Mouse (Mus musculus) lung, embryonic 14.5 days (tissue): ENCODE results near the gene Ints1. TPM values are rescaled to one million over a fixed set of nuclear protein-coding genes. Genes with fewer than 3 reads are reported as not detected.

Source experiments
- ATAC-seq: fragments of 200-750 bp; cut with Nextera tagmentation; 2 replicates; pipeline ENCODE4 v1.8.0; 2017; ENCODE audit warnings: mild to moderate bottlenecking, moderate TSS enrichment, moderate library complexity; ENCODE audit not compliant: insufficient read depth
- DNase-seq: peaks from one replicate; pipeline ENCODE4 v3.0.0-alpha.2; 2015
- H3K27ac ChIP-seq: fragments of 300-500 bp; sonication (generic); 2 replicates; pipeline ENCODE4 v1.5.1; 2014; ENCODE audit warnings: low read depth, mild to moderate bottlenecking, moderate library complexity
- H3K27me3 ChIP-seq: fragments of 300-500 bp; sonication (generic); 2 replicates; pipeline ENCODE4 v1.6.1; 2014; ENCODE audit warnings: low read length, control low read depth; ENCODE audit not compliant: insufficient read depth
- H3K36me3 ChIP-seq: fragments of 300-500 bp; sonication (generic); 2 replicates; pipeline ENCODE4 v1.6.1; 2014; ENCODE audit warnings: control low read depth; ENCODE audit not compliant: insufficient read depth
- H3K4me1 ChIP-seq: fragments of 300-500 bp; sonication (generic); 2 replicates; pipeline ENCODE4 v1.6.1; 2014; ENCODE audit warnings: antibody characterized with exemption, control low read depth; ENCODE audit not compliant: insufficient read depth
- H3K4me2 ChIP-seq: fragments of 300-500 bp; sonication (generic); 2 replicates; pipeline ENCODE4 v1.6.1; 2014; ENCODE audit warnings: mild to moderate bottlenecking
- H3K4me3 ChIP-seq: fragments of 300-500 bp; sonication (generic); 2 replicates; pipeline ENCODE4 v1.5.1; 2014; ENCODE audit warnings: low read depth, low read length
- H3K9ac ChIP-seq: fragments of 300-500 bp; sonication (generic); 2 replicates; pipeline ENCODE4 v1.6.1; 2014
- H3K9me3 ChIP-seq: fragments of 300-500 bp; sonication (generic); 2 replicates; pipeline ENCODE4 v1.6.1; 2016; ENCODE audit warnings: low read depth, low read length, control low read depth
- CTCF ChIP-seq: IDR thresholded peaks from 2 replicates; pipeline ENCODE4 v1.5.1; 2016; ENCODE audit warnings: antibody characterized with exemption, low read depth
- WGBS: fragments of 180-500 bp; shearing (Covaris S2); extraction: QIAGEN DNeasy Blood & Tissue Kit; methylation state at CpG from one replicate; pipeline ENCODE4 v1.1.7; 2014; 5-methylcytosine and 5-hydroxymethylcytosine counted together
- polyA plus RNA-seq: library from polyadenylated mRNA; unstranded; fragments of >200 nt; fragmentation: Nextera tagmentation; extraction: Ambion mirVana; gene quantifications from 2 replicates; pipeline ENCODE4 v1.2.1, GENCODE M21; 2014

Gene Ints1
- polyA plus RNA-seq = 37.6 and 39.8 TPM in 2 replicates

- Histone ChIP-seq H3K27ac (no peak within 1 kb of the TSS), H3K9ac (peak within 1 kb of the TSS; percentile 81), H3K27me3 (no peaks in the 10 kb centered on the region), H3K36me3 (peaks cover 32% of the 10 kb centered on the region), H3K4me2 (peak within 1 kb of the TSS; percentile 92), H3K4me3 (peak within 1 kb of the TSS; percentile 98), H3K9me3 (no peaks in the 10 kb centered on the region), H3K4me1 (no peaks in the 10 kb centered on the region)
- under 1% methylated on average over 55 of the region's 55 CpGs for WGBS
- ATAC-seq (peak; percentile 95), DNase-seq (peak; percentile 99)
- TF ChIP-seq CTCF = peak; percentile 94
Measured at GRCm38 (mm10) chr5:139775216-139775926, at the start of gene Ints1. Gene Ints1, minus strand, starts transcription at chr5:139775674.

DNA sequence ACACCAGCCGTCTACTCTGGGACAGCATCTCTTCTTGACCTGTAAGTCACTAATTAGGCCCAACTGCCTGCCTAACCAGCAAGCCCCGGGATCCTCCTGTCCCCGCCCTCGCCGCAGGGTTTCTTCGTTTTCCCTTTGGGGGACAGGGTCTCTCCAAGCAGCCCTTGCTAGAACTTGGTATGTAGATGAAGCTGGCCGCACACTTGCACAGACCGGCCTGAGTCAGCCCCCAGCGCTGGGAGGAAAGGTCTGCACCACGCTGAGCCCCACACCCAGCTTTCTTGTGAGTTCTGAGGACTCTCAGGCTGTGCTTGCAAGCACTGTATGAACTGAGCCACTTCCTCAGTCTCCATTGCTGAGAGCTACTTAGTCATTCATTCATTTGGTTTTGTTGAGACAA, 49.1 kb upstream of the Ints1 start:
- 92% methylated on average over 10 of the region's 10 CpGs for WGBS
- Histone ChIP-seq H3K9ac (no peak overlapping the region), H3K4me2 (no peak overlapping the region), H3K27ac (no peak overlapping the region), H3K4me3 (no peak overlapping the region), H3K4me1 (0 out of 2 replicates have a peak, but pooled peaks cover 5% of the 10 kb centered on the region), H3K9me3 (no peaks in the 10 kb centered on the region), H3K27me3 (no peaks in the 10 kb centered on the region), H3K36me3 (peaks cover 31% of the 10 kb centered on the region; the same call in 1 of the 2 replicates)
- ATAC-seq (no peak), DNase-seq (no peak)
- no peak for TF ChIP-seq CTCF

DNA sequence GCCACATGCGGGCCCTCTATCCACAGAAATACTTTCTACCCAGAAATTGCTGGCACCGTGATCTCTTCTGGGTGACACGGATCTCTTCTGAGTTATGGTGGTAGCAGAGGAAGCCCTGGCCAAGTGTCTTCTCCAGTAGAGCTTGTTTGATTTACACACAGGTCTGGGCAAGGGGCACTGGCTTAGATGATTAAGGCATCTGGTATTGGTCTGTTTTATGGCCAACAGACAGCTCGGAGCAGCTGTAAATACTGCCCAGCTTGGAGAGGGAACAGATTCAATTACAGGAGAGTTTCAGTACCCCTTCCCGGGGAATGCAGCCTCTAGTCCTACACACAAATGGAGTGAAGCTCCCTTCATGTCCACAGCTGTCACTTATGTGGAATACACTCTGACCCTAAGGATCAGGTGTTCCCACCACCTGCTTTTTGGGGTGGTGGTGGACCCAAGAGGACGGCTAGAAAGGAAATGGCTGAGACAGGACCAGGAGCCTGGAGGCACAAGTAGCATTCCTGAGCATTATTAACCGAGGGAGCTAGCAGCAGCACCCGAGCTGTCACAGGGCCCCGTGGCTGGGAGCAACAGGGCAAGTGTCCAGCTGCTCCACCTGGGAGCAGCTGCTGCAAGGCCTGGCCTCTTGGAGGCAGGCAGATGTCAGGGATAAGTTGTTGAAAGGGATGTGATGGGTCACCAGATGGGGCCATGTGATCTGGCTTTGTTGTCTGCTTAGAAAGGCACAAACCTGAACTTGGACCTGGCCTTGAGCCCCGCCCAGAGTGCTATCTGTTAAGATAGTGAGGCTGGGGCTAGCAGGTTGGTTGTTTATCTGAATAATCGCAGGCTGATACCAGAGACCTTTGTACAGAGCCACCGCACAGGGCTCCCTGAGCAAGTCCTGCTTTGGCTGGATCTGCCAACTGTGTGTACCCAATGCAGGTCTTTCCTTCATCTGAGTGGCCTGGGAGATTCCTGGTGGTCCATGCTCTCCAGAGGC, 46.3 kb upstream of the Ints1 start:
- Histone ChIP-seq H3K9me3 (no peaks in the 10 kb centered on the region), H3K9ac (no peak overlapping the region), H3K27ac (no peak overlapping the region), H3K27me3 (no peaks in the 10 kb centered on the region), H3K4me2 (no peak overlapping the region), H3K4me1 (0 out of 2 replicates have a peak, but pooled peaks cover 5% of the 10 kb centered on the region), H3K36me3 (peaks cover 31% of the 10 kb centered on the region; the same call in 1 of the 2 replicates), H3K4me3 (no peak overlapping the region)
- WGBS = 71% methylated on average over 12 of the region's 12 CpGs
- no peak for DNase-seq
- TF ChIP-seq CTCF = no peak
- no peak for ATAC-seq

GRCm38 (mm10) chr5:139819538-139820181, 44.2 kb upstream of the Ints1 start, which contains the start of gene Tmem184a:
Gene Tmem184a, minus strand, starts transcription at chr5:139819917.
- Histone ChIP-seq H3K4me1 (0 out of 2 replicates have a peak, but pooled peaks cover 3% of the 10 kb centered on the region), H3K4me3 (no peak within 1 kb of the TSS), H3K27ac (no peak within 1 kb of the TSS), H3K9ac (no peak within 1 kb of the TSS), H3K9me3 (no peaks in the 10 kb centered on the region), H3K36me3 (peaks cover 30% of the 10 kb centered on the region; the same call in 1 of the 2 replicates), H3K27me3 (no peaks in the 10 kb centered on the region), H3K4me2 (no peak within 1 kb of the TSS)
- 82% methylated on average over 9 of the region's 9 CpGs for WGBS
- no peak for TF ChIP-seq CTCF
- no peak for DNase-seq
- no peak for ATAC-seq

GRCm38 (mm10) chr5:139818801-139819200, 43.3 kb upstream of the Ints1 start:
- Histone ChIP-seq H3K4me2 (no peak overlapping the region), H3K27ac (no peak overlapping the region), H3K27me3 (peaks cover 5% of the 10 kb centered on the region), H3K36me3 (peaks cover 21% of the 10 kb centered on the region; the same call in 1 of the 2 replicates), H3K9me3 (no peaks in the 10 kb centered on the region), H3K4me3 (no peak overlapping the region), H3K4me1 (0 out of 2 replicates have a peak, but pooled peaks cover 3% of the 10 kb centered on the region), H3K9ac (no peak overlapping the region)
- ATAC-seq (no peak), DNase-seq (peak; percentile 70)
- WGBS = 44% methylated on average over 4 of the region's 4 CpGs
- TF ChIP-seq CTCF = peak; percentile 72

GRCm38 (mm10) chr5:139818056-139818455, 42.6 kb upstream of the Ints1 start:
- no peak for TF ChIP-seq CTCF
- no peak overlapping the region for H3K4me2 ChIP-seq
- ATAC-seq (no peak), DNase-seq (no peak)
- peaks cover 12% of the 10 kb centered on the region for H3K27me3 ChIP-seq
- no peaks in the 10 kb centered on the region for H3K9me3 ChIP-seq
- 0 out of 2 replicates have a peak, but pooled peaks cover 3% of the 10 kb centered on the region for H3K4me1 ChIP-seq
- H3K4me3 ChIP-seq = no peak overlapping the region
- H3K27ac ChIP-seq = no peak overlapping the region
- 81% methylated on average over 3 of the region's 3 CpGs for WGBS
- H3K36me3 ChIP-seq = peaks cover 14% of the 10 kb centered on the region; the same call in 1 of the 2 replicates
- no peak overlapping the region for H3K9ac ChIP-seq
